Mouse (Mus musculus): ENCODE data around the gene Krtap31-1. TPM values are rescaled to one million over a fixed set of nuclear protein-coding genes. Genes with fewer than 3 reads are reported as not detected.

The Krtap31-1 gene
- polyA plus RNA-seq, 1 experiment from 2014 or later: not detected

Other genes with a start within 250 kb of the Krtap31-1 start
- gene Gm11563, start 249.0 kb upstream of the Krtap31-1 start, polyA plus RNA-seq (2014; fragmentation: Nextera tagmentation; extraction: Ambion mirVana): not detected in 2 replicates
- gene Krtap4-6, start 242.0 kb upstream of the Krtap31-1 start, polyA plus RNA-seq (2014; fragmentation: Nextera tagmentation; extraction: Ambion mirVana): not detected in 2 replicates
- not detected in 2 replicates for gene Gm14190, start 217.2 kb upstream of the Krtap31-1 start, polyA plus RNA-seq (2014; fragmentation: Nextera tagmentation; extraction: Ambion mirVana)
- gene Gm14180, start 173.6 kb upstream of the Krtap31-1 start, polyA plus RNA-seq (2014; fragmentation: Nextera tagmentation; extraction: Ambion mirVana): not detected in 2 replicates
- not detected in 2 replicates for gene Gm11595, start 135.0 kb upstream of the Krtap31-1 start, polyA plus RNA-seq (2014; fragmentation: Nextera tagmentation; extraction: Ambion mirVana)
- not detected in 2 replicates for gene Krtap4-8, start 127.2 kb upstream of the Krtap31-1 start, polyA plus RNA-seq (2014; fragmentation: Nextera tagmentation; extraction: Ambion mirVana)
- gene Krtap4-9, start 122.7 kb upstream of the Krtap31-1 start, polyA plus RNA-seq (2014; fragmentation: Nextera tagmentation; extraction: Ambion mirVana): not detected in 2 replicates
- gene Gm11596, start 114.5 kb upstream of the Krtap31-1 start, polyA plus RNA-seq (2014; fragmentation: Nextera tagmentation; extraction: Ambion mirVana): not detected in 2 replicates
- not detected in 2 replicates for gene Gm11569, start 109.0 kb upstream of the Krtap31-1 start, polyA plus RNA-seq (2014; fragmentation: Nextera tagmentation; extraction: Ambion mirVana)
- not detected in 2 replicates for gene Gm11554, start 103.5 kb upstream of the Krtap31-1 start, polyA plus RNA-seq (2014; fragmentation: Nextera tagmentation; extraction: Ambion mirVana)
- not detected in 2 replicates for gene Krtap4-13, start 98.0 kb upstream of the Krtap31-1 start, polyA plus RNA-seq (2014; fragmentation: Nextera tagmentation; extraction: Ambion mirVana)
- gene Gm11564, start 92.3 kb upstream of the Krtap31-1 start, polyA plus RNA-seq (2014; fragmentation: Nextera tagmentation; extraction: Ambion mirVana): not detected in 2 replicates
- gene 2300003K06Rik, start 69.9 kb upstream of the Krtap31-1 start, polyA plus RNA-seq (2014; fragmentation: Nextera tagmentation; extraction: Ambion mirVana): not detected in 2 replicates
- gene Krtap4-16, start 56.3 kb upstream of the Krtap31-1 start, polyA plus RNA-seq (2014; fragmentation: Nextera tagmentation; extraction: Ambion mirVana): not detected in 2 replicates
- not detected in 2 replicates for gene Gm11568, start 50.0 kb upstream of the Krtap31-1 start, polyA plus RNA-seq (2014; fragmentation: Nextera tagmentation; extraction: Ambion mirVana)
- not detected in 2 replicates for gene Gm11559, start 43.4 kb upstream of the Krtap31-1 start, polyA plus RNA-seq (2014; fragmentation: Nextera tagmentation; extraction: Ambion mirVana)
- not detected in 2 replicates for gene Krtap9-1, start 34.5 kb upstream of the Krtap31-1 start, polyA plus RNA-seq (2014; fragmentation: Nextera tagmentation; extraction: Ambion mirVana)
- gene Gm11567, start 28.7 kb upstream of the Krtap31-1 start, polyA plus RNA-seq (2014; fragmentation: Nextera tagmentation; extraction: Ambion mirVana): not detected in 2 replicates
- gene Gm11565, start 6.8 kb downstream of the Krtap31-1 start, polyA plus RNA-seq (2014; fragmentation: Nextera tagmentation; extraction: Ambion mirVana): not detected in 2 replicates
- gene Krtap31-2, start 28.4 kb downstream of the Krtap31-1 start, polyA plus RNA-seq (2014; fragmentation: Nextera tagmentation; extraction: Ambion mirVana): not detected in 2 replicates
- not detected in 2 replicates for gene Krtap9-5, start 40.6 kb downstream of the Krtap31-1 start, polyA plus RNA-seq (2014; fragmentation: Nextera tagmentation; extraction: Ambion mirVana)
- gene Krtap29-1, start 71.1 kb downstream of the Krtap31-1 start, polyA plus RNA-seq (2014; fragmentation: Nextera tagmentation; extraction: Ambion mirVana): not detected in 2 replicates
- gene Krtap16-1, start 78.7 kb downstream of the Krtap31-1 start, polyA plus RNA-seq (2014; fragmentation: Nextera tagmentation; extraction: Ambion mirVana): not detected in 2 replicates
- gene Krtap17-1, start 86.1 kb downstream of the Krtap31-1 start, polyA plus RNA-seq (2014; fragmentation: Nextera tagmentation; extraction: Ambion mirVana): not detected in 2 replicates
- not detected in 2 replicates for gene Krt33a, start 108.3 kb downstream of the Krtap31-1 start, polyA plus RNA-seq (2014; fragmentation: Nextera tagmentation; extraction: Ambion mirVana)
- gene Krt33b, start 121.9 kb downstream of the Krtap31-1 start, polyA plus RNA-seq (2014; fragmentation: Nextera tagmentation; extraction: Ambion mirVana): not detected in 2 replicates
- not detected in 2 replicates for gene Krt34, start 133.6 kb downstream of the Krtap31-1 start, polyA plus RNA-seq (2014; fragmentation: Nextera tagmentation; extraction: Ambion mirVana)
- not detected in 2 replicates for gene Krt31, start 142.6 kb downstream of the Krtap31-1 start, polyA plus RNA-seq (2014; fragmentation: Nextera tagmentation; extraction: Ambion mirVana)
- not detected in 2 replicates for gene Krt32, start 180.3 kb downstream of the Krtap31-1 start, polyA plus RNA-seq (2014; fragmentation: Nextera tagmentation; extraction: Ambion mirVana)
- not detected in 2 replicates for gene Krt35, start 188.3 kb downstream of the Krtap31-1 start, polyA plus RNA-seq (2014; fragmentation: Nextera tagmentation; extraction: Ambion mirVana)
- gene Krt36, start 197.7 kb downstream of the Krtap31-1 start, polyA plus RNA-seq (2014; fragmentation: Nextera tagmentation; extraction: Ambion mirVana): not detected in 2 replicates
- gene Krt13, start 213.6 kb downstream of the Krtap31-1 start, polyA plus RNA-seq (2014; fragmentation: Nextera tagmentation; extraction: Ambion mirVana): not detected in 2 replicates
- gene Krt15, start 228.0 kb downstream of the Krtap31-1 start, polyA plus RNA-seq (2014; fragmentation: Nextera tagmentation; extraction: Ambion mirVana): 0.65 and 0.89 TPM in 2 replicates
- 1.8 and 3.2 TPM in 2 replicates for gene Krt19, start 240.7 kb downstream of the Krtap31-1 start, polyA plus RNA-seq (2014; fragmentation: Nextera tagmentation; extraction: Ambion mirVana)